Mouse (Mus musculus) lung, adult 2 months (tissue): ENCODE data around the gene Gm28035. TPM values are rescaled to one million over a fixed set of nuclear protein-coding genes. Genes with fewer than 3 reads are reported as not detected.

Experiments
- DNase-seq: peaks from one replicate; pipeline ENCODE4 v3.0.0; 2022
- H3K4me1 ChIP-seq: fragments of 200-500 bp; 2 replicates; pipeline ENCODE4 v1.6.1; 2011; ENCODE audit warnings: low read length; ENCODE audit not compliant: control insufficient read depth, insufficient read depth
- H3K4me3 ChIP-seq: fragments of 200-500 bp; replicated peaks from 2 replicates; pipeline ENCODE3; 2011; ENCODE audit warnings: low read depth, mild to moderate bottlenecking, control low read depth, low read length; ENCODE audit errors: extremely low read depth
- CTCF ChIP-seq: fragments of 200-500 bp; IDR thresholded peaks from 2 replicates; pipeline ENCODE4 v1.5.1; 2011; ENCODE audit warnings: mild to moderate bottlenecking, low read length, control low read depth; ENCODE audit not compliant: insufficient read depth
- POLR2A ChIP-seq: fragments of 200-500 bp; IDR thresholded peaks from 2 replicates; pipeline ENCODE4 v1.6.1; 2011; ENCODE audit warnings: low read depth, mild to moderate bottlenecking, control low read depth, low read length, borderline replicate concordance; ENCODE audit errors: extremely low read depth
- WGBS: fragments of 180-500 bp; shearing (Covaris S2); methylation state at CpG from one replicate; pipeline ENCODE4 v1.1.7; 2018; 5-methylcytosine and 5-hydroxymethylcytosine counted together
- polyA plus RNA-seq: library from polyadenylated mRNA; depleted of rRNA; stranded (reverse); fragments of >200 nt; gene quantifications from 2 replicates; pipeline ENCODE4 v1.2.3, GENCODE M21; 2012; rRNA removed

The Gm28035 gene
- polyA plus RNA-seq, 1 experiment, result 11.6 TPM

DNA sequence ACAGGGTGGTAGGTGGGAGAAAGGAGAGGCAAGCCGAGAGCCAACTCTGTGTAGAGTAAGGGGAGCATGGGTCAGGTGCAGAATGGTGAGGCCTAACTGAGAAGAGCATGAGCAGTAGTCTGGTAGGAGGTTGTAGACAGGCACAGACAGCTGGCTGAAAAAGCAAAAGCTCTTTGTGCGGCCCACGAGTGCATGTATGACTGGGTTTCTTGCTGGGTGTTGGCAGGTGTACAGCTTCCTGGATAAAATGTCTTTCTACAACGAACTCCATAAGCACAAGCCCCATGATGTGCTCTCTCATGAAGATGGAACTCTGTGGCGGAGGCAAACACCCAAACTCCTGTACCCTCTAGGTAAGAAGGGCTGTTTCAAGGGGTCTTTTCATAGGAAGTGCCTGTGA, 76.6 kb downstream of the Gm28035 start:
- TF ChIP-seq CTCF, result no peak
- Histone ChIP-seq H3K4me3 (no peak overlapping the region), H3K4me1 (no peaks in the 10 kb centered on the region)
- 94% methylated on average over 5 of the region's 5 CpGs for WGBS
- DNase-seq, result no peak

DNA sequence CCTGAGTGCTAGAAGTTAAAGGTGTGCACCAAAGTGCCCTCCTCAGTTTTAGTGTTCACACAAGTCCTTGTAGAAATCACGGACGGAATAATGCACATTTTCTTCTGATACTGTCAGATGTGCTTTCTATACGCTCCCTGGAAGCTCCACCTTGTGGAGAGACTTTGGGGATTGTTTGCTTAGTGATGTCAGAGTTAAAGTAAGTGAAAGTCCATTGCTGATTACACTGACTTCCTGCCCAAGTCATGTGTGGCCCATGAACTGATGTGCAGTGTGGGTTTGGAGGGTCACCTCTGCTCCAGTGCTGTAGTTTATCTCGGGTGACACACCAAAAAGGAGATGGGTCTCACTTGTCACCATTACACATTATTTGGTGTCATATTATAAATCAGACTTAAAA, 78.9 kb downstream of the Gm28035 start:
- Histone ChIP-seq H3K4me1 (no peaks in the 10 kb centered on the region), H3K4me3 (no peak overlapping the region)
- TF ChIP-seq POLR2A (no peak), CTCF (no peak)
- WGBS, result 71% methylated on average over 4 of the region's 4 CpGs
- DNase-seq, result no peak

DNA sequence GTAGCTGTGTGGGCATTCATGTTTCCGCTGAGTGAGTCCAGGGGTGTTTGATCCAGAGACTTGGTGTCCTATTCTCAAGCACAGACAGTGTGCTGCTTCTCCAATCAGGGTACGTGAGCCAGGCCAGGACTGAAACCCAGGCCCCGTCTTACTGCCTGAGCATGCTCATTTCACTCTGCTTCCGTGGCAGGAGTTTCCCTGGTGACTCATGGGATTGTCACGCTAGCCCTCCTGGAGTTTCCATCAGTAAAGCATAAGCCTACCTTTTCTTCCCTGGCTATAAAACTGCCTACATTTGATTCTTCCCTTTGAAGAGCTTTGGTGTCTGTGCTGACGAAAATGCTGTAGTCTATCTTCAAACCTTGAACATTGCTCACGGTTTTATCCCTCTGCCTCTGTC, 82.7 kb downstream of the Gm28035 start:
- TF ChIP-seq CTCF (no peak), POLR2A (no peak)
- no peak overlapping the region for H3K4me3 ChIP-seq
- H3K4me1 ChIP-seq, result no peaks in the 10 kb centered on the region
- no peak for DNase-seq
- 92% methylated on average over 7 of the region's 7 CpGs for WGBS

DNA sequence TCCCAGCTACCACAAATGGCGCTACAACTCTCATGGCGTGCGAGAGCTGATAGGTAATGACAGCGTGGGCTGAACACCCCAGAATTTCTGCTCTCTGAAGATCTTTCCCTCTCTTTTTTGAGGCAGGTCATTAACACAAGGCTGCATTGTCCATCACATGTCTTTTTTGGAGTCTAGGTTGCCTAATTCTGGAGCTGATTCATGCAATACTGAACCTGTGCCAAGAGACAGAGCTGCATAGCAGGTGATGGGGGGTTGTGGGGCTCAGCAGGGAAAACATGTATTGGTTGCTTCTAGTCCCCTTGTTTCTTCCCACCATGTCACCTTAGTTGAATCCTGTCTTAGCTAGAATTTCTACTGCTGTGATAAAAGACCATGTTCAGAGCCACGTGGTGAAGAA, 84.9 kb downstream of the Gm28035 start:
- 92% methylated on average over 5 of the region's 5 CpGs for WGBS
- Histone ChIP-seq H3K4me1 (no peaks in the 10 kb centered on the region), H3K4me3 (no peak overlapping the region)
- no peak for TF ChIP-seq CTCF
- no peak for TF ChIP-seq POLR2A
- DNase-seq, result no peak

DNA sequence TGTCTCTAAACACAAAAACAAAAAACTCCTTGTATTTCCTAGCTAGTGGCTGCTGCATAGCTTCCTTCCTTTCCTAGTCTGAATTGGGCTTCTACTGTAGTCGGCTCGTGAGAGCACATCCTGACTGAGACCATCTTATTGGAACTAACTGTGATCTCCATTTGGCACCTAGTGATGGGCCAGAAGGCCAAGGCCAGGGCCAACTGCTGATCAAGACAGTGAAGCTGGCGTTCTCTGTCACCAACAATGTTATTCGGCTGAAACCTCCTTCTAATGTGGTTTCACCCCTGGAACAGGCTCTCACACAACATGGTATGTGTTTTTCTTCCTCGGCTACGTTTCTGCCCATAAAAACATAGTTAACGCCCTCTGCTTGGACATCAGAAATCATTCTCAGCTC, 86.9 kb downstream of the Gm28035 start:
- DNase-seq, result no peak
- H3K4me3 ChIP-seq, result no peak overlapping the region
- H3K4me1 ChIP-seq, result no peaks in the 10 kb centered on the region
- 83% methylated on average over 7 of the region's 7 CpGs for WGBS
- no peak for TF ChIP-seq POLR2A
- TF ChIP-seq CTCF, result no peak

DNA sequence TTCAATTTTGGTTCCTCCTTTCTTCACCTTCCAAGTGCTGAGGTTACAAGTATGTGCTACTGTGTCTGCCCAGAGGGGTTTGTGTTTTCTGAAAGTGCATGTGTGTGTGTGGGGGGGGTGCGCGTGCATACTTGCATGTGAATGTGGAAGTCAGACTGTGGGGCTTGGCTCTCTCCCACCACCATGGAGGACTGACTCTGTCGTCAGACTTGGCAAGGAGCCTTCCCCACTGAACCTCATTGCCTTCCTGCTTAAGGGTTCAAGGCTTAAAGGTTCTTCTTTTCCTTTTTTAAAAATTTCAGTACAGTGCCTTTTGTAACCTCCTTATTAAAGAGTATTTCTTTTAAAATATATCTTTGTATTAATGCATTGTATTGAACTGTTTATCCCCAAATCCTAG, 88.4 kb downstream of the Gm28035 start:
- 76% methylated on average over 3 of the region's 3 CpGs for WGBS
- TF ChIP-seq POLR2A, result no peak
- TF ChIP-seq CTCF, result no peak
- DNase-seq, result no peak
- H3K4me3 ChIP-seq, result no peak overlapping the region
- no peaks in the 10 kb centered on the region for H3K4me1 ChIP-seq

Other genes with a start within 250 kb of the Gm28035 start
- 27.1 and 31.3 TPM in 2 replicates for gene Wdr34, start 191.7 kb upstream of the Gm28035 start, polyA plus RNA-seq
- 35.5 and 39.7 TPM in 2 replicates for gene Set, start 183.2 kb upstream of the Gm28035 start, polyA plus RNA-seq
- 29.0 and 31.3 TPM in 2 replicates for gene Pkn3, start 162.9 kb upstream of the Gm28035 start, polyA plus RNA-seq
- gene Zdhhc12, start 146.9 kb upstream of the Gm28035 start, polyA plus RNA-seq, result 63.0 and 65.3 TPM in 2 replicates
- 52.0 and 56.6 TPM in 2 replicates for gene Zer1, start 116.0 kb upstream of the Gm28035 start, polyA plus RNA-seq
- gene Tbc1d13, start 106.8 kb upstream of the Gm28035 start, polyA plus RNA-seq, result 43.3 and 56.6 TPM in 2 replicates
- 58.1 and 87.9 TPM in 2 replicates for gene Endog, start 69.1 kb upstream of the Gm28035 start, polyA plus RNA-seq
- gene Spout1, start 62.1 kb upstream of the Gm28035 start, polyA plus RNA-seq, result 18.3 and 18.8 TPM in 2 replicates
- gene Kyat1, start 34.7 kb upstream of the Gm28035 start, polyA plus RNA-seq, result 23.5 and 51.9 TPM in 2 replicates
- 56.5 and 66.7 TPM in 2 replicates for gene Lrrc8a, start 2.9 kb upstream of the Gm28035 start, polyA plus RNA-seq
- 16.0 and 23.9 TPM in 2 replicates for gene Phyhd1, start 25.6 kb downstream of the Gm28035 start, polyA plus RNA-seq
- not detected in 2 replicates for gene Gm28038, start 40.5 kb downstream of the Gm28035 start, polyA plus RNA-seq
- 21.1 and 22.2 TPM in 2 replicates for gene Dolk, start 45.8 kb downstream of the Gm28035 start, polyA plus RNA-seq
- 27.3 and 28.1 TPM in 2 replicates for gene Nup188, start 45.8 kb downstream of the Gm28035 start, polyA plus RNA-seq
- gene Sh3glb2, start 118.8 kb downstream of the Gm28035 start, polyA plus RNA-seq, result 132 and 136 TPM in 2 replicates
- 28.2 and 36.1 TPM in 2 replicates for gene Miga2, start 123.7 kb downstream of the Gm28035 start, polyA plus RNA-seq
- 49.1 and 55.6 TPM in 2 replicates for gene Dolpp1, start 151.7 kb downstream of the Gm28035 start, polyA plus RNA-seq
- gene Crat, start 175.2 kb downstream of the Gm28035 start, polyA plus RNA-seq, result 89.2 and 103 TPM in 2 replicates
- 131 and 136 TPM in 2 replicates for gene Ptpa, start 175.5 kb downstream of the Gm28035 start, polyA plus RNA-seq
- 12.6 and 22.5 TPM in 2 replicates for gene Ier5l, start 233.7 kb downstream of the Gm28035 start, polyA plus RNA-seq